ENCODE assay signal across 12 mouse cellular contexts in the genomic region with DNA sequence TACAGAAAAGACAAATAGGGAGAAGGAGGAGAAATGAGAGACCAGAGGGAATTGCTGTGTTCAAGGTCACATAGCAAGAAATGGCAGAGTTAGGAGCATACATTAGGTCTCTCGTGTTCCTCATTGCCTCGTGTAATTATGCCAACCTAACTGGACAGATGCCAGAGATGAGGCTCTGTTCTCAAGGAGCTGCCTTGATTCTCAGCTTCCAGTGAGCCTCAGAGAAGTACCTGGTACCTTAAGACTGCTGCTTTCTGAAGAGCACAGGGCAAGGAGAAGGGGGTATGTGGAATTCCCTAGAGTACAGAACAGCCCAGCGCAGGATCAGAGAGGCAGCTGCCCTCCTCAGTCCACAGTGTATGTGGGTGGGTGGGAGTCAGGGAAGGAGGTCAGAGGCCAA.
DNase-seq lines count a peak whose midpoint lies in the region; ATAC-seq and TF ChIP-seq lines count a peak whose summit lies in the region.
"Had no signal": no experiment of that assay in that cellular context is flagged by ENCODE, and none has a peak within 500 bp of the region (broad histone marks: within the 10 kb centered on the region; RNA-seq: fewer than 3 reads in every experiment).

No protein-coding gene starts in this region.

- H3K4me1 ChIP-seq in megakaryocyte, embryonic 14.5 days = peaks cover 27% of the 10 kb centered on the region
- H3K4me1 ChIP-seq in small intestine, adult 2 months (ENCODE audit: control insufficient read depth, insufficient read depth, insufficient read length, low read length) = peaks cover 14% of the 10 kb centered on the region

- H3K27ac ChIP-seq in small intestine, adult 2 months (ENCODE audit: insufficient read depth, low read depth, low read length) = 0 out of 2 replicates have a peak overlapping the region, but pooled peaks have one; percentile 12
- H3K27ac ChIP-seq: embryonic facial prominence, embryonic 12.5 days; forebrain, embryonic 10.5 days; kidney, postnatal 0 days had no signal

- TF ChIP-seq CTCF in small intestine, adult 2 months (IDR thresholded peaks at IDR 0.05; ENCODE audit: extremely low read depth, insufficient read length, insufficient replicate concordance, low read depth, low read length) = no peak

- ATAC-seq in megakaryocyte, adult 5-6 weeks (ENCODE audit: poor library complexity, severe bottlenecking) = no peak
- ATAC-seq: Patski had no signal

- peak overlapping the region; percentile 64 for H3K4me3 ChIP-seq in megakaryocyte, embryonic 14.5 days (replicated peaks)
- peak overlapping the region; percentile 8; the same call in 1 of the 2 replicates for H3K4me3 ChIP-seq in small intestine, adult 2 months (ENCODE audit: low read depth, low read length)
- H3K4me3 ChIP-seq: embryonic facial prominence, embryonic 12.5 days; forebrain, embryonic 10.5 days had no signal

- DNase-seq in cerebellum, postnatal 10 days = peak; percentile 61 to 64
- no peak for DNase-seq in cerebellum, adult 18-20 months
- DNase-seq in brain, adult 2 months (ENCODE audit: low read depth, low spot score) = peak; percentile 66
- no peak for DNase-seq in kidney, postnatal 25 days
- no peak for DNase-seq in neural tube, embryonic 10.5 days (ENCODE audit: extremely low spot score, low spot score)

- peaks cover 36% of the 10 kb centered on the region for H3K9me3 ChIP-seq in megakaryocyte, embryonic 14.5 days
- H3K9me3 ChIP-seq: embryonic facial prominence, embryonic 12.5 days had no signal

- WGBS in small intestine, adult 2 months = 41% methylated on average over 3 of the region's 3 CpGs

- no peak for TF ChIP-seq POLR2A in small intestine, adult 2 months (IDR thresholded peaks at IDR 0.05; ENCODE audit: low read depth, low read length)

- H3K36me3 ChIP-seq in megakaryocyte, embryonic 14.5 days (replicated peaks; ENCODE audit: low read length) = no peaks in the 10 kb centered on the region
- no peaks in the 10 kb centered on the region for H3K36me3 ChIP-seq in small intestine, adult 2 months (ENCODE audit: control insufficient read depth, insufficient read depth, low read length)
- H3K36me3 ChIP-seq: embryonic facial prominence, embryonic 12.5 days; forebrain, embryonic 10.5 days had no signal

- peaks cover 39% of the 10 kb centered on the region for H3K27me3 ChIP-seq in megakaryocyte, embryonic 14.5 days (replicated peaks)
- H3K27me3 ChIP-seq in small intestine, adult 2 months (ENCODE audit: control insufficient read depth, insufficient read depth, low read length) = no peaks in the 10 kb centered on the region
- H3K27me3 ChIP-seq: Patski had no signal

Comparison
In these comparisons a context has a peak if more than half of its experiments do, and no peak if none do; other contexts are left out.
1. DNase-seq: peak in cerebellum, postnatal 10 days (2 of 2) and brain, adult 2 months (single experiment); none in cerebellum, adult 18-20 months (0 of 2), kidney, postnatal 25 days (0 of 2) and neural tube, embryonic 10.5 days (single experiment).